Mouse (Mus musculus) c-Kit-positive CD71-positive TER-119-positive erythroid progenitor cells, embryonic 14.5 days (primary cell): ENCODE results near the gene Gkn3.

Experiments
- DNase-seq: peaks from one replicate; pipeline ENCODE4 v3.0.0-alpha.2; 2013; ENCODE audit warnings: low spot score

Gkn3 gene

GRCm38 (mm10) chr6:87388877-87389276 is at the start of gene Gkn3:
TSS of gene Gkn3 (minus strand) at chr6:87388935.
- DNase-seq, result no peak

- no peak for DNase-seq
These were observed 48.0 kb upstream of the Gkn3 start for GRCm38 (mm10) chr6:87436745-87437144.

- DNase-seq, result no peak
These were observed 47.1 kb upstream of the Gkn3 start for GRCm38 (mm10) chr6:87435791-87436190.

- DNase-seq, result no peak
These were observed 39.8 kb upstream of the Gkn3 start, which contains the start of gene Bmp10 for GRCm38 (mm10) chr6:87428487-87429044. TSS of gene Bmp10 (plus strand) at chr6:87428994.

- DNase-seq, result no peak
These were observed 38.9 kb upstream of the Gkn3 start for GRCm38 (mm10) chr6:87427616-87428015.

GRCm38 (mm10) chr6:87426954-87427353 is 38.2 kb upstream of the Gkn3 start:
- DNase-seq, result no peak

GRCm38 (mm10) chr6:87424037-87424816 is 35.5 kb upstream of the Gkn3 start:
- no peak for DNase-seq

GRCm38 (mm10) chr6:87422304-87422703 is 33.6 kb upstream of the Gkn3 start:
- no peak for DNase-seq

- DNase-seq, result no peak
These were observed 23.3 kb upstream of the Gkn3 start for GRCm38 (mm10) chr6:87412011-87412410.

GRCm38 (mm10) chr6:87401456-87401855 is 12.7 kb upstream of the Gkn3 start:
- no peak for DNase-seq

- DNase-seq, result no peak
These were observed 11.3 kb upstream of the Gkn3 start for GRCm38 (mm10) chr6:87399886-87400566.

GRCm38 (mm10) chr6:87399137-87399536 is 10.4 kb upstream of the Gkn3 start:
- DNase-seq, result peak; percentile 58

GRCm38 (mm10) chr6:87394783-87395182 is 6.0 kb upstream of the Gkn3 start:
- DNase-seq, result no peak

GRCm38 (mm10) chr6:87393466-87394205 is 4.9 kb upstream of the Gkn3 start:
- no peak for DNase-seq

- no peak for DNase-seq
These were observed 787 bp upstream of the Gkn3 start for GRCm38 (mm10) chr6:87389455-87389989.

GRCm38 (mm10) chr6:87386681-87387080 is 2.1 kb downstream of the Gkn3 start:
- no peak for DNase-seq

- DNase-seq, result peak; percentile 66
These were observed 2.5 kb downstream of the Gkn3 start for GRCm38 (mm10) chr6:87386203-87386602.

- no peak for DNase-seq
These were observed 4.0 kb downstream of the Gkn3 start for GRCm38 (mm10) chr6:87384761-87385160.

- DNase-seq, result no peak
These were observed 4.6 kb downstream of the Gkn3 start for GRCm38 (mm10) chr6:87383926-87384691.

- DNase-seq, result no peak
These were observed 15.7 kb downstream of the Gkn3 start, which contains the start of gene Gkn2 for GRCm38 (mm10) chr6:87373057-87373456. TSS of gene Gkn2 (plus strand) at chr6:87373357.

- DNase-seq, result no peak
These were observed 19.5 kb downstream of the Gkn3 start for GRCm38 (mm10) chr6:87369223-87369622.
